Mouse (Mus musculus) liver, embryonic 16.5 days (tissue): Measurements from ENCODE around the gene Arhgef17. TPM values are rescaled to one million over a fixed set of nuclear protein-coding genes. Genes with fewer than 3 reads are reported as not detected.

Experiments used
- ATAC-seq: fragments of 200-750 bp; cut with Nextera tagmentation; 2 replicates; pipeline ENCODE4 v1.8.0; 2017; ENCODE audit warnings: low read depth, mild to moderate bottlenecking, moderate number of reproducible peaks, moderate library complexity
- H3K27ac ChIP-seq: fragments of 300-500 bp; sonication (generic); 2 replicates; pipeline ENCODE4 v1.5.1; 2014; ENCODE audit warnings: mild to moderate bottlenecking, low read length
- H3K27me3 ChIP-seq: fragments of 300-500 bp; sonication (generic); 2 replicates; pipeline ENCODE4 v1.6.1; 2014; ENCODE audit warnings: low read depth, low read length, mixed read lengths; ENCODE audit not compliant: control insufficient read depth, insufficient read depth
- H3K36me3 ChIP-seq: fragments of 300-500 bp; sonication (generic); 2 replicates; pipeline ENCODE4 v1.6.1; 2014; ENCODE audit warnings: mild to moderate bottlenecking; ENCODE audit not compliant: control insufficient read depth, insufficient read depth
- H3K4me1 ChIP-seq: fragments of 300-500 bp; sonication (generic); 2 replicates; pipeline ENCODE4 v1.6.1; 2014; ENCODE audit warnings: low read depth, low read length, mixed read lengths; ENCODE audit not compliant: control insufficient read depth
- H3K4me2 ChIP-seq: fragments of 300-500 bp; sonication (generic); 2 replicates; pipeline ENCODE4 v1.6.1; 2014; ENCODE audit warnings: low read depth, low read length, mixed read lengths
- H3K4me3 ChIP-seq: fragments of 300-500 bp; sonication (generic); 2 replicates; pipeline ENCODE4 v1.5.1; 2014; ENCODE audit warnings: low read depth, mild to moderate bottlenecking, low read length
- H3K9ac ChIP-seq: fragments of 300-500 bp; sonication (generic); 2 replicates; pipeline ENCODE4 v1.6.1; 2014; ENCODE audit warnings: low read depth, low read length
- H3K9me3 ChIP-seq: fragments of 300-500 bp; sonication (generic); replicated peaks from 2 replicates; pipeline ENCODE4 v1.6.1; 2016; ENCODE audit warnings: low read length; ENCODE audit not compliant: control insufficient read depth
- WGBS: fragments of 180-500 bp; shearing (Covaris S2); extraction: QIAGEN DNeasy Blood & Tissue Kit; methylation state at CpG from one replicate; pipeline ENCODE4 v1.1.7; 2014; ENCODE audit not compliant: insufficient replicate concordance; 5-methylcytosine and 5-hydroxymethylcytosine counted together
- polyA plus RNA-seq: library from polyadenylated mRNA; unstranded; fragments of >200 nt; fragmentation: Nextera tagmentation; extraction: Ambion mirVana; gene quantifications from 2 replicates; pipeline ENCODE4 v1.2.1, GENCODE M21; 2015

The Arhgef17 gene
- polyA plus RNA-seq, 1 experiment from 2014 or later: 0.87 TPM

GRCm38 (mm10) chr7:100881531-100881930 lies 50.4 kb downstream of the Arhgef17 start:
- Histone ChIP-seq H3K27ac (no peak overlapping the region), H3K4me1 (peaks cover 5% of the 10 kb centered on the region), H3K27me3 (no peaks in the 10 kb centered on the region), H3K9ac (no peak overlapping the region), H3K9me3 (no peaks in the 10 kb centered on the region), H3K4me2 (no peak overlapping the region), H3K36me3 (no peaks in the 10 kb centered on the region), H3K4me3 (no peak overlapping the region)
- no peak for ATAC-seq
- 75% methylated on average over 9 of the region's 9 CpGs for WGBS

- peak; percentile 25; the same call in 1 of the 2 replicates for ATAC-seq
- H3K4me2 ChIP-seq: peak overlapping the region; percentile 31; the same call in 1 of the 2 replicates
- no peak overlapping the region for H3K9ac ChIP-seq
- WGBS: 18% methylated on average over 20 of the region's 20 CpGs
- no peaks in the 10 kb centered on the region for H3K27me3 ChIP-seq
- no peak overlapping the region for H3K27ac ChIP-seq
- H3K9me3 ChIP-seq: no peaks in the 10 kb centered on the region
- no peaks in the 10 kb centered on the region for H3K36me3 ChIP-seq
- H3K4me3 ChIP-seq: peak overlapping the region; percentile 22
- peaks cover 5% of the 10 kb centered on the region for H3K4me1 ChIP-seq
Measured at GRCm38 (mm10) chr7:100879595-100879994, 52.3 kb downstream of the Arhgef17 start.

- no peak for ATAC-seq
- H3K36me3 ChIP-seq: no peaks in the 10 kb centered on the region
- H3K9me3 ChIP-seq: no peaks in the 10 kb centered on the region
- no peak overlapping the region for H3K4me3 ChIP-seq
- no peak overlapping the region for H3K27ac ChIP-seq
- no peak overlapping the region for H3K4me2 ChIP-seq
- 68% methylated on average over 9 of the region's 9 CpGs for WGBS
- H3K9ac ChIP-seq: no peak overlapping the region
- no peaks in the 10 kb centered on the region for H3K27me3 ChIP-seq
- H3K4me1 ChIP-seq: peaks cover 5% of the 10 kb centered on the region
Measured at GRCm38 (mm10) chr7:100876771-100877170, 55.1 kb downstream of the Arhgef17 start.

- Histone ChIP-seq H3K4me1 (peaks cover 5% of the 10 kb centered on the region), H3K9me3 (no peaks in the 10 kb centered on the region), H3K4me3 (no peak overlapping the region), H3K9ac (no peak overlapping the region), H3K36me3 (no peaks in the 10 kb centered on the region), H3K4me2 (no peak overlapping the region), H3K27me3 (no peaks in the 10 kb centered on the region), H3K27ac (0 out of 2 replicates have a peak overlapping the region, but pooled peaks have one; percentile 41)
- ATAC-seq: no peak
- 70% methylated on average over 13 of the region's 13 CpGs for WGBS
Measured at GRCm38 (mm10) chr7:100876293-100876692, 55.6 kb downstream of the Arhgef17 start.

GRCm38 (mm10) chr7:100875822-100876221 lies 56.1 kb downstream of the Arhgef17 start:
- no peak overlapping the region for H3K9ac ChIP-seq
- no peaks in the 10 kb centered on the region for H3K27me3 ChIP-seq
- H3K4me2 ChIP-seq: no peak overlapping the region
- H3K27ac ChIP-seq: 0 out of 2 replicates have a peak overlapping the region, but pooled peaks have one; percentile 41
- 17% methylated on average over 1 of the region's 1 CpGs for WGBS
- no peak for ATAC-seq
- H3K9me3 ChIP-seq: no peaks in the 10 kb centered on the region
- H3K36me3 ChIP-seq: no peaks in the 10 kb centered on the region
- no peak overlapping the region for H3K4me3 ChIP-seq
- H3K4me1 ChIP-seq: peaks cover 5% of the 10 kb centered on the region

GRCm38 (mm10) chr7:100873197-100873596 lies 58.7 kb downstream of the Arhgef17 start:
- 84% methylated on average over 13 of the region's 13 CpGs for WGBS
- peaks cover 4% of the 10 kb centered on the region for H3K4me1 ChIP-seq
- no peaks in the 10 kb centered on the region for H3K9me3 ChIP-seq
- H3K27ac ChIP-seq: no peak overlapping the region
- no peak overlapping the region for H3K4me3 ChIP-seq
- no peak overlapping the region for H3K4me2 ChIP-seq
- ATAC-seq: no peak
- no peaks in the 10 kb centered on the region for H3K36me3 ChIP-seq
- H3K9ac ChIP-seq: no peak overlapping the region
- H3K27me3 ChIP-seq: no peaks in the 10 kb centered on the region

GRCm38 (mm10) chr7:100871892-100872291 lies 60.0 kb downstream of the Arhgef17 start:
- Histone ChIP-seq H3K4me2 (no peak overlapping the region), H3K4me3 (no peak overlapping the region), H3K9ac (no peak overlapping the region), H3K27ac (no peak overlapping the region), H3K4me1 (peaks cover 12% of the 10 kb centered on the region), H3K27me3 (no peaks in the 10 kb centered on the region), H3K9me3 (no peaks in the 10 kb centered on the region), H3K36me3 (no peaks in the 10 kb centered on the region)
- ATAC-seq: no peak
- 55% methylated on average over 5 of the region's 5 CpGs for WGBS

GRCm38 (mm10) chr7:100871355-100871754 lies 60.6 kb downstream of the Arhgef17 start:
- no peaks in the 10 kb centered on the region for H3K9me3 ChIP-seq
- no peak overlapping the region for H3K4me2 ChIP-seq
- no peak overlapping the region for H3K4me3 ChIP-seq
- H3K27ac ChIP-seq: no peak overlapping the region
- WGBS: 80% methylated on average over 4 of the region's 4 CpGs
- no peak overlapping the region for H3K9ac ChIP-seq
- no peaks in the 10 kb centered on the region for H3K27me3 ChIP-seq
- H3K36me3 ChIP-seq: no peaks in the 10 kb centered on the region
- ATAC-seq: no peak
- peaks cover 12% of the 10 kb centered on the region for H3K4me1 ChIP-seq

GRCm38 (mm10) chr7:100869877-100870629 lies 61.9 kb downstream of the Arhgef17 start:
- H3K27ac ChIP-seq: no peak overlapping the region
- no peak overlapping the region for H3K9ac ChIP-seq
- H3K4me1 ChIP-seq: peaks cover 12% of the 10 kb centered on the region
- H3K27me3 ChIP-seq: no peaks in the 10 kb centered on the region
- H3K4me3 ChIP-seq: no peak overlapping the region
- no peak for ATAC-seq
- H3K4me2 ChIP-seq: no peak overlapping the region
- H3K9me3 ChIP-seq: no peaks in the 10 kb centered on the region
- 62% methylated on average over 8 of the region's 8 CpGs for WGBS
- H3K36me3 ChIP-seq: no peaks in the 10 kb centered on the region
